Mouse (Mus musculus) stomach, postnatal 0 days (tissue): ENCODE data around the gene Slco2a1.

Experiments
- CTCF ChIP-seq: IDR thresholded peaks from 2 replicates; pipeline ENCODE4 v1.5.1; 2016; ENCODE audit warnings: antibody characterized with exemption, low read depth, mild to moderate bottlenecking, moderate library complexity
- EP300 ChIP-seq: optimal IDR thresholded peaks from 2 replicates; pipeline ENCODE3; 2016; ENCODE audit warnings: antibody characterized with exemption

GRCm38 (mm10) chr9:103109911-103110310, 121.4 kb downstream of the Slco2a1 start:
- TF ChIP-seq EP300, result no peak
- no peak for TF ChIP-seq CTCF
